Mouse (Mus musculus) midbrain, embryonic 14.5 days (tissue): ENCODE data around the gene Rtp3. TPM values are rescaled to one million over a fixed set of nuclear protein-coding genes. Genes with fewer than 3 reads are reported as not detected.

Experiments
- ATAC-seq: fragments of 200-750 bp; cut with Nextera tagmentation; 2 replicates; pipeline ENCODE4 v1.8.0; 2017; ENCODE audit warnings: moderate number of reproducible peaks, moderate library complexity; ENCODE audit not compliant: low FRiP score, low TSS enrichment
- DNase-seq: peaks from one replicate; pipeline ENCODE4 v3.0.0-alpha.2; 2015
- H3K27ac ChIP-seq: fragments of 300-500 bp; sonication (generic); replicated peaks from 2 replicates; pipeline ENCODE4 v1.5.1; 2014; ENCODE audit warnings: mild to moderate bottlenecking, low read depth, low read length, moderate library complexity
- H3K27me3 ChIP-seq: fragments of 300-500 bp; sonication (generic); 2 replicates; pipeline ENCODE4 v1.6.1; 2014; ENCODE audit warnings: low read length, control low read depth, mixed read lengths; ENCODE audit not compliant: control insufficient read depth, insufficient read depth
- H3K36me3 ChIP-seq: fragments of 300-500 bp; sonication (generic); 2 replicates; pipeline ENCODE4 v1.6.1; 2014; ENCODE audit warnings: low read length, control low read depth; ENCODE audit not compliant: control insufficient read depth, insufficient read depth
- H3K4me1 ChIP-seq: fragments of 300-500 bp; sonication (generic); 2 replicates; pipeline ENCODE4 v1.6.1; 2014; ENCODE audit warnings: mild to moderate bottlenecking, antibody characterized with exemption, low read length, control low read depth; ENCODE audit not compliant: control insufficient read depth, insufficient read depth
- H3K4me2 ChIP-seq: fragments of 300-500 bp; sonication (generic); 2 replicates; pipeline ENCODE4 v1.6.1; 2014; ENCODE audit warnings: mild to moderate bottlenecking, low read length, moderate library complexity
- H3K4me3 ChIP-seq: fragments of 300-500 bp; sonication (generic); replicated peaks from 2 replicates; pipeline ENCODE4 v1.5.1; 2014; ENCODE audit warnings: low read depth, low read length
- H3K9ac ChIP-seq: fragments of 300-500 bp; sonication (generic); replicated peaks from 2 replicates; pipeline ENCODE4 v1.6.1; 2014; ENCODE audit warnings: mild to moderate bottlenecking, low read length, moderate library complexity
- H3K9me3 ChIP-seq: fragments of 300-500 bp; sonication (generic); 2 replicates; pipeline ENCODE4 v1.6.1; 2016; ENCODE audit warnings: low read length, control low read depth, mixed read lengths; ENCODE audit not compliant: control insufficient read depth
- WGBS: fragments of 180-500 bp; shearing (Covaris S2); extraction: QIAGEN DNeasy Blood & Tissue Kit; methylation state at CpG from one replicate; pipeline ENCODE4 v1.1.7; 2014; 5-methylcytosine and 5-hydroxymethylcytosine counted together
- polyA plus RNA-seq: library from polyadenylated mRNA; unstranded; fragments of >200 nt; fragmentation: Nextera tagmentation; extraction: Ambion mirVana; gene quantifications from 2 replicates; pipeline ENCODE4 v1.2.1, GENCODE M21; 2014

Rtp3 gene
- polyA plus RNA-seq, result not detected in 2 replicates

GRCm38 (mm10) chr9:110990204-110990603 lies at the start of gene Rtp3:
Gene Rtp3, minus strand, starts transcription at chr9:110990583.
- H3K36me3 ChIP-seq, result no peaks in the 10 kb centered on the region
- no peak within 1 kb of the TSS for H3K27ac ChIP-seq
- no peak within 1 kb of the TSS for H3K9ac ChIP-seq
- H3K9me3 ChIP-seq, result no peaks in the 10 kb centered on the region
- H3K4me2 ChIP-seq, result no peak within 1 kb of the TSS
- 83% methylated on average over 6 of the region's 6 CpGs for WGBS
- ATAC-seq (no peak), DNase-seq (no peak)
- H3K4me1 ChIP-seq, result no peaks in the 10 kb centered on the region
- H3K4me3 ChIP-seq, result no peak within 1 kb of the TSS
- H3K27me3 ChIP-seq, result no peaks in the 10 kb centered on the region

DNA sequence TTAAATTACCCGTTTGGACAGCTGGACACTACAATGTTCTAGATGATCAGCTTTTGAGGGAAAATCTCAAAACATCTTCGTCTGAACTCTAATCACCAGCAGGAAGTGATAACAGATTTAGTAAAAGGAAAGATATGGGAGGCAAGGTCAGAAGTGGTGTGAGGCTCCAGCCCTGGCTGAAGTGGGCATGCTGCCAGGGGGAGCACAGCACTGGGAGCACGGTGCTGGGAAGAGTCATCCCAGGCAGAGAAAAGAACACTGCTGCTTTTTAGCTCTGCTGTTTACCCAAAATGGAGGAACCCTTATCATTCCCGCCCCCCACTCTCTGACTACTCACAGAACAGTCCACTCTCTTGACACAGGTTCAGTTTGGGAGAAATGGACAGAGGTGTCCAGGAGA lies 49.6 kb upstream of the Rtp3 start:
- WGBS, result 90% methylated on average over 4 of the region's 4 CpGs
- Histone ChIP-seq H3K36me3 (no peaks in the 10 kb centered on the region), H3K4me1 (no peaks in the 10 kb centered on the region), H3K9me3 (no peaks in the 10 kb centered on the region), H3K27me3 (no peaks in the 10 kb centered on the region), H3K4me2 (no peak overlapping the region), H3K4me3 (no peak overlapping the region), H3K9ac (no peak overlapping the region), H3K27ac (no peak overlapping the region)
- ATAC-seq, result no peak
- no peak for DNase-seq

GRCm38 (mm10) chr9:111033717-111034116 lies 43.3 kb upstream of the Rtp3 start:
- no peaks in the 10 kb centered on the region for H3K27me3 ChIP-seq
- H3K9me3 ChIP-seq, result no peaks in the 10 kb centered on the region
- H3K4me2 ChIP-seq, result no peak overlapping the region
- H3K4me1 ChIP-seq, result no peaks in the 10 kb centered on the region
- no peaks in the 10 kb centered on the region for H3K36me3 ChIP-seq
- WGBS, result 90% methylated on average over 4 of the region's 4 CpGs
- no peak overlapping the region for H3K9ac ChIP-seq
- no peak for DNase-seq
- no peak overlapping the region for H3K27ac ChIP-seq
- H3K4me3 ChIP-seq, result no peak overlapping the region
- ATAC-seq, result no peak

GRCm38 (mm10) chr9:111026791-111027190 lies 36.4 kb upstream of the Rtp3 start:
- H3K9ac ChIP-seq, result no peak overlapping the region
- no peaks in the 10 kb centered on the region for H3K27me3 ChIP-seq
- H3K4me2 ChIP-seq, result no peak overlapping the region
- WGBS, result 91% methylated on average over 10 of the region's 10 CpGs
- H3K27ac ChIP-seq, result no peak overlapping the region
- H3K9me3 ChIP-seq, result no peaks in the 10 kb centered on the region
- ATAC-seq (no peak), DNase-seq (no peak)
- H3K36me3 ChIP-seq, result no peaks in the 10 kb centered on the region
- no peaks in the 10 kb centered on the region for H3K4me1 ChIP-seq
- H3K4me3 ChIP-seq, result no peak overlapping the region

DNA sequence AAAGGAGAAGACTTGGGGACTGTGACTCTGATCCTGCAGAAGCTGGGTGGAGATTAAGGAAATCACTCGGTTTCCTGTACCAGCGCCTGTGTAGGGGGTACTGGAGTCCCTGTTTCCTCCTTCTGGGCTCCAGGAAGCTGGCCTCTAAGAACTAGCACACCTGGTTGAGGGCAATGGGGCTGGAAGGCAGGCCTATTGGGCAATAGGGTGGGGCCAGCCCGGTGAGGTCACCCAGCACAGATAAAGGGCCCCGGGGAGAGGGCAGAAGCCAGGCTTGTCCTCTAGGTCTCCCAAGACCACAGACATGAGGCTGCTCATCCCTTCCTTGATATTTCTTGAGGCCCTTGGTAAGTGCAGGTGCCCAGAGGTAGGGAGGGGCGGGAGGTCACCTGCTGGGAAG lies 28.6 kb upstream of the Rtp3 start, which contains the start of gene Ltf:
TSS of gene Ltf (plus strand) at position 250 of the 400 bp plus-strand sequence.
- Histone ChIP-seq H3K9ac (no peak within 1 kb of the TSS), H3K27ac (no peak within 1 kb of the TSS), H3K4me3 (no peak within 1 kb of the TSS), H3K4me2 (no peak within 1 kb of the TSS), H3K9me3 (no peaks in the 10 kb centered on the region), H3K36me3 (no peaks in the 10 kb centered on the region), H3K27me3 (no peaks in the 10 kb centered on the region), H3K4me1 (no peaks in the 10 kb centered on the region)
- no peak for ATAC-seq
- 83% methylated on average over 5 of the region's 5 CpGs for WGBS
- no peak for DNase-seq

- Histone ChIP-seq H3K27me3 (no peaks in the 10 kb centered on the region), H3K4me3 (no peak overlapping the region), H3K27ac (no peak overlapping the region), H3K4me2 (no peak overlapping the region), H3K4me1 (no peaks in the 10 kb centered on the region), H3K9me3 (no peaks in the 10 kb centered on the region), H3K36me3 (no peaks in the 10 kb centered on the region), H3K9ac (no peak overlapping the region)
- 79% methylated on average over 4 of the region's 4 CpGs for WGBS
- DNase-seq (no peak), ATAC-seq (no peak)
Observed at GRCm38 (mm10) chr9:111015658-111016057, 25.3 kb upstream of the Rtp3 start.

GRCm38 (mm10) chr9:111012041-111012440 lies 21.7 kb upstream of the Rtp3 start:
- no peak overlapping the region for H3K27ac ChIP-seq
- no peaks in the 10 kb centered on the region for H3K4me1 ChIP-seq
- no peaks in the 10 kb centered on the region for H3K36me3 ChIP-seq
- no peak overlapping the region for H3K4me3 ChIP-seq
- no peak overlapping the region for H3K9ac ChIP-seq
- no peaks in the 10 kb centered on the region for H3K27me3 ChIP-seq
- no peaks in the 10 kb centered on the region for H3K9me3 ChIP-seq
- DNase-seq, result no peak
- no peak for ATAC-seq
- H3K4me2 ChIP-seq, result no peak overlapping the region
- WGBS, result 81% methylated on average over 3 of the region's 3 CpGs

GRCm38 (mm10) chr9:111011550-111011949 lies 21.2 kb upstream of the Rtp3 start:
- Histone ChIP-seq H3K9me3 (no peaks in the 10 kb centered on the region), H3K4me3 (no peak overlapping the region), H3K4me2 (no peak overlapping the region), H3K36me3 (no peaks in the 10 kb centered on the region), H3K9ac (no peak overlapping the region), H3K4me1 (no peaks in the 10 kb centered on the region), H3K27ac (no peak overlapping the region), H3K27me3 (no peaks in the 10 kb centered on the region)
- WGBS, result 86% methylated on average over 9 of the region's 9 CpGs
- ATAC-seq (no peak), DNase-seq (no peak)

- Histone ChIP-seq H3K9me3 (no peaks in the 10 kb centered on the region), H3K4me1 (no peaks in the 10 kb centered on the region), H3K27ac (no peak overlapping the region), H3K27me3 (no peaks in the 10 kb centered on the region), H3K4me3 (no peak overlapping the region), H3K9ac (no peak overlapping the region), H3K4me2 (no peak overlapping the region), H3K36me3 (no peaks in the 10 kb centered on the region)
- 57% methylated on average over 3 of the region's 3 CpGs for WGBS
- ATAC-seq, result no peak
- DNase-seq, result no peak
Observed at GRCm38 (mm10) chr9:111009763-111010162, 19.4 kb upstream of the Rtp3 start.
